Mouse (Mus musculus) brain, embryonic 14.5 days (tissue): Measurements from ENCODE around the gene Aldh1l1. TPM values are rescaled to one million over a fixed set of nuclear protein-coding genes. Genes with fewer than 3 reads are reported as not detected.

ENCODE experiments used
- DNase-seq: peaks from one replicate; pipeline ENCODE4 v3.0.0-alpha.2; 2011; ENCODE audit warnings: low read depth
- CTCF ChIP-seq: fragments of 200-500 bp; IDR thresholded peaks from 2 replicates; pipeline ENCODE4 v1.5.1; 2012; ENCODE audit warnings: inconsistent platforms, mild to moderate bottlenecking, moderate library complexity, borderline replicate concordance; ENCODE audit not compliant: insufficient read depth, insufficient read length; ENCODE audit errors: extremely low read depth
- POLR2A ChIP-seq: fragments of 200-500 bp; IDR thresholded peaks from 2 replicates; pipeline ENCODE4 v1.6.1; 2012; ENCODE audit warnings: mild to moderate bottlenecking, inconsistent platforms, borderline replicate concordance; ENCODE audit not compliant: poor library complexity, insufficient read depth, insufficient read length, severe bottlenecking; ENCODE audit errors: extremely low read depth
- polyA plus RNA-seq: library from polyadenylated mRNA; depleted of rRNA; stranded (reverse); fragments of >200 nt; gene quantifications from 2 replicates; pipeline ENCODE4 v1.2.3, GENCODE M21; 2012; rRNA removed

The Aldh1l1 gene
- polyA plus RNA-seq = 20.4 and 33.6 TPM in 2 replicates

GRCm38 (mm10) chr6:90486176-90486921 is at the start of gene Aldh1l1:
Aldh1l1 (plus strand) TSS chr6:90486427.
- no peak for TF ChIP-seq CTCF
- TF ChIP-seq POLR2A = no peak
- DNase-seq = no peak

- TF ChIP-seq CTCF = no peak
Measured at GRCm38 (mm10) chr6:90437041-90437440, 49.2 kb upstream of the Aldh1l1 start.

GRCm38 (mm10) chr6:90446883-90447282 is 39.3 kb upstream of the Aldh1l1 start:
- peak; percentile 88 for DNase-seq
- TF ChIP-seq POLR2A (no peak), CTCF (no peak)

More at GRCm38 (mm10) chr6:90437041-90437440, 49.2 kb upstream of the Aldh1l1 start:
- no peak for DNase-seq

GRCm38 (mm10) chr6:90450179-90450578 is 36.0 kb upstream of the Aldh1l1 start:
- peak; percentile 86 for DNase-seq
- TF ChIP-seq CTCF = peak; percentile 72
- no peak for TF ChIP-seq POLR2A

GRCm38 (mm10) chr6:90450697-90451096 is 35.5 kb upstream of the Aldh1l1 start:
- TF ChIP-seq POLR2A (no peak), CTCF (no peak)
- DNase-seq = peak; percentile 25

GRCm38 (mm10) chr6:90451512-90451911 is 34.7 kb upstream of the Aldh1l1 start:
- no peak for DNase-seq

GRCm38 (mm10) chr6:90452603-90453002 is 33.6 kb upstream of the Aldh1l1 start:
- TF ChIP-seq CTCF (no peak), POLR2A (no peak)
- no peak for DNase-seq

More at GRCm38 (mm10) chr6:90451512-90451911, 34.7 kb upstream of the Aldh1l1 start:
- no peak for TF ChIP-seq CTCF
- no peak for TF ChIP-seq POLR2A

GRCm38 (mm10) chr6:90453751-90454150 is 32.5 kb upstream of the Aldh1l1 start:
- no peak for DNase-seq
- TF ChIP-seq CTCF = no peak
- no peak for TF ChIP-seq POLR2A

GRCm38 (mm10) chr6:90457421-90457820 is 28.8 kb upstream of the Aldh1l1 start:
- TF ChIP-seq POLR2A (no peak), CTCF (no peak)
- no peak for DNase-seq

- TF ChIP-seq CTCF (no peak), POLR2A (no peak)
- DNase-seq = no peak
Measured at GRCm38 (mm10) chr6:90461181-90461580, 25.0 kb upstream of the Aldh1l1 start.

- no peak for DNase-seq
- no peak for TF ChIP-seq CTCF
- no peak for TF ChIP-seq POLR2A
Measured at GRCm38 (mm10) chr6:90461771-90462170, 24.5 kb upstream of the Aldh1l1 start.

GRCm38 (mm10) chr6:90462181-90462706 is 24.0 kb upstream of the Aldh1l1 start, which contains the start of gene Klf15:
Klf15 (plus strand) TSS chr6:90462576.
- TF ChIP-seq CTCF (no peak), POLR2A (peak; percentile 38; the same call in 1 of the 2 replicates)
- DNase-seq = peak; percentile 80
